Mouse (Mus musculus): Measurements from ENCODE around the gene Gm38431. TPM values are rescaled to one million over a fixed set of nuclear protein-coding genes. Genes with fewer than 3 reads are reported as not detected.
"Not testable (repeated sequence)": the region's sequence is repeated elsewhere in the genome, so short reads cannot be mapped to it uniquely, and the experiment has no call there.

Gm38431 gene
- polyA plus RNA-seq, 1 experiment, result 4.8 TPM

- DNase-seq (ENCODE audit: low read depth), result peak; percentile 95
- no peak for TF ChIP-seq CTCF (IDR thresholded peaks at IDR 0.05; ENCODE audit: borderline replicate concordance, extremely low read depth, insufficient read depth, insufficient read length)
- TF ChIP-seq POLR2A (IDR thresholded peaks at IDR 0.05; ENCODE audit: borderline replicate concordance, extremely low read depth, insufficient read depth, insufficient read length, poor library complexity, severe bottlenecking), result peak; percentile 51; the same call in 1 of the 2 replicates
Observed at GRCm38 (mm10) chr9:21073044-21073840, 18.6 kb downstream of the Gm38431 start, which contains the start of the genes Gm49373 and Fdx1l. Gene Gm49373 (minus strand): TSS chr9:21073096. Gene Fdx1l (minus strand): TSS chr9:21073614.

- no peak for DNase-seq (ENCODE audit: low read depth)
- no peak for TF ChIP-seq POLR2A (IDR thresholded peaks at IDR 0.05; ENCODE audit: borderline replicate concordance, extremely low read depth, insufficient read depth, insufficient read length, poor library complexity, severe bottlenecking)
- TF ChIP-seq CTCF (IDR thresholded peaks at IDR 0.05; ENCODE audit: borderline replicate concordance, extremely low read depth, insufficient read depth, insufficient read length), result no peak
Observed at GRCm38 (mm10) chr9:21072641-21073040, 19.2 kb downstream of the Gm38431 start.

- TF ChIP-seq POLR2A (IDR thresholded peaks at IDR 0.05; ENCODE audit: borderline replicate concordance, extremely low read depth, insufficient read depth, insufficient read length, poor library complexity, severe bottlenecking), result no peak
- TF ChIP-seq CTCF (IDR thresholded peaks at IDR 0.05; ENCODE audit: borderline replicate concordance, extremely low read depth, insufficient read depth, insufficient read length), result no peak
- no peak for DNase-seq (ENCODE audit: low read depth)
Observed at GRCm38 (mm10) chr9:21067006-21067684, 24.7 kb downstream of the Gm38431 start, which contains the start of gene Zglp1. Gene Zglp1 (minus strand): TSS chr9:21067093.

GRCm38 (mm10) chr9:21062928-21063327 is 28.9 kb downstream of the Gm38431 start:
- DNase-seq (ENCODE audit: low read depth), result peak; percentile 19
- TF ChIP-seq CTCF (IDR thresholded peaks at IDR 0.05; ENCODE audit: borderline replicate concordance, extremely low read depth, insufficient read depth, insufficient read length) (no peak), POLR2A (IDR thresholded peaks at IDR 0.05; ENCODE audit: borderline replicate concordance, extremely low read depth, insufficient read depth, insufficient read length, poor library complexity, severe bottlenecking) (no peak)

- DNase-seq (ENCODE audit: low read depth), result no peak
- TF ChIP-seq POLR2A (IDR thresholded peaks at IDR 0.05; ENCODE audit: borderline replicate concordance, extremely low read depth, insufficient read depth, insufficient read length, poor library complexity, severe bottlenecking) (no peak), CTCF (IDR thresholded peaks at IDR 0.05; ENCODE audit: borderline replicate concordance, extremely low read depth, insufficient read depth, insufficient read length) (no peak)
Observed at GRCm38 (mm10) chr9:21051578-21051977, 40.2 kb downstream of the Gm38431 start.

GRCm38 (mm10) chr9:21045235-21045634 is 46.6 kb downstream of the Gm38431 start:
- TF ChIP-seq POLR2A (IDR thresholded peaks at IDR 0.05; ENCODE audit: borderline replicate concordance, extremely low read depth, insufficient read depth, insufficient read length, poor library complexity, severe bottlenecking) (no peak), CTCF (IDR thresholded peaks at IDR 0.05; ENCODE audit: borderline replicate concordance, extremely low read depth, insufficient read depth, insufficient read length) (no peak)
- no peak for DNase-seq (ENCODE audit: low read depth)

- not testable (repeated sequence) for DNase-seq (ENCODE audit: low read depth)
Observed at GRCm38 (mm10) chr9:21044785-21045184, 47.0 kb downstream of the Gm38431 start.

GRCm38 (mm10) chr9:21043563-21043962 is 48.2 kb downstream of the Gm38431 start:
- no peak for TF ChIP-seq POLR2A (IDR thresholded peaks at IDR 0.05; ENCODE audit: borderline replicate concordance, extremely low read depth, insufficient read depth, insufficient read length, poor library complexity, severe bottlenecking)
- DNase-seq (ENCODE audit: low read depth), result no peak

GRCm38 (mm10) chr9:21041308-21041707 is 50.5 kb downstream of the Gm38431 start:
- no peak for DNase-seq (ENCODE audit: low read depth)
- no peak for TF ChIP-seq CTCF (IDR thresholded peaks at IDR 0.05; ENCODE audit: borderline replicate concordance, extremely low read depth, insufficient read depth, insufficient read length)
- no peak for TF ChIP-seq POLR2A (IDR thresholded peaks at IDR 0.05; ENCODE audit: borderline replicate concordance, extremely low read depth, insufficient read depth, insufficient read length, poor library complexity, severe bottlenecking)

GRCm38 (mm10) chr9:21039779-21040178 is 52.0 kb downstream of the Gm38431 start:
- DNase-seq (ENCODE audit: low read depth), result no peak
- TF ChIP-seq CTCF (IDR thresholded peaks at IDR 0.05; ENCODE audit: borderline replicate concordance, extremely low read depth, insufficient read depth, insufficient read length) (no peak), POLR2A (IDR thresholded peaks at IDR 0.05; ENCODE audit: borderline replicate concordance, extremely low read depth, insufficient read depth, insufficient read length, poor library complexity, severe bottlenecking) (no peak)

GRCm38 (mm10) chr9:21037481-21037891 is 54.3 kb downstream of the Gm38431 start:
- peak; percentile 59 for DNase-seq (ENCODE audit: low read depth)
- TF ChIP-seq CTCF (IDR thresholded peaks at IDR 0.05; ENCODE audit: borderline replicate concordance, extremely low read depth, insufficient read depth, insufficient read length) (no peak), POLR2A (IDR thresholded peaks at IDR 0.05; ENCODE audit: borderline replicate concordance, extremely low read depth, insufficient read depth, insufficient read length, poor library complexity, severe bottlenecking) (peak; percentile 50; the same call in 1 of the 2 replicates)

- DNase-seq (ENCODE audit: low read depth), result no peak
- TF ChIP-seq CTCF (IDR thresholded peaks at IDR 0.05; ENCODE audit: borderline replicate concordance, extremely low read depth, insufficient read depth, insufficient read length), result no peak
- TF ChIP-seq POLR2A (IDR thresholded peaks at IDR 0.05; ENCODE audit: borderline replicate concordance, extremely low read depth, insufficient read depth, insufficient read length, poor library complexity, severe bottlenecking), result no peak
Observed at GRCm38 (mm10) chr9:21036666-21037065, 55.1 kb downstream of the Gm38431 start.

Measured in brain, embryonic 14.5 days (tissue).